Mouse (Mus musculus) ES-E14 (cell line): ENCODE data around the gene Pakap.

Source experiments
- CHD2 ChIP-seq: IDR thresholded peaks from 2 replicates; pipeline ENCODE4 v1.6.1; 2014; ENCODE audit warnings: mild to moderate bottlenecking, low read depth, low read length, inconsistent platforms
- HCFC1 ChIP-seq: IDR thresholded peaks from 2 replicates; pipeline ENCODE4 v1.6.1; 2012; ENCODE audit warnings: low read length, inconsistent platforms, borderline replicate concordance; ENCODE audit not compliant: insufficient read depth
- MAFK ChIP-seq: IDR thresholded peaks from 2 replicates; pipeline ENCODE4 v1.6.1; 2014; ENCODE audit warnings: mild to moderate bottlenecking, low read depth, low read length, inconsistent platforms; ENCODE audit not compliant: insufficient read depth
- ZC3H11A ChIP-seq: IDR thresholded peaks from 2 replicates; pipeline ENCODE4 v1.6.1; 2012; ENCODE audit warnings: low read depth, mild to moderate bottlenecking, inconsistent platforms, low read length, borderline replicate concordance
- ZNF384 ChIP-seq: IDR thresholded peaks from 2 replicates; pipeline ENCODE4 v1.6.1; 2012; ENCODE audit warnings: low read depth, low read length, inconsistent platforms

DNA sequence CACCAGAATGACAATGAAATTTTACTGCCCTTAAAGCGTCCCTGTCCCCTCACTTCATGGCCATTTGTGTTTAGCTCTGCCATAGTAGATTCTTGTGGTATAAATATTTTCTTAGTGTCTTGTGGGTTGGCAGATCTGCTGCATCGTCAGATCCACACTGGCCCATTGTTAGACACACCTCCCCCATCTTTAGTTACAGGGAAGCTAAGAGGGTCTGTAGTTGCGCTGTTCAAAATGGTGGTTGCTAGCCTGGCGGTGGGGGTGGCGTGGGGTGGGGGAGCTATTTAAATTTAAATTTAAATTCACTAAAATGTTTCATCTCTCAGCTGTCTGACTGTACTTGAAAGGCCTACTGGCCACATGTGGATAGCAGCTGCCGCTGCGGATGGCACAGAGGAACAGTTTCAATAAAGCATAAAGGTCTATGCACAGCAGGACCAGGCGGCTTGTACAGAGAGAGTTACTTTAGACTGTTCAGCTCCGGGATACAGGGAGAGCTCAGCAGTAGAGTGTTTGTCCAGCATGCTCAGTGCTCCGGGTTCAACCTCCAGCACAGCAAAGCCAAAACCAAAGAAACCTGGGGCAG, 324.1 kb downstream of the Pakap start:
- no peak for TF ChIP-seq ZC3H11A
- no peak for TF ChIP-seq HCFC1
- no peak for TF ChIP-seq ZNF384
- TF ChIP-seq CHD2, result no peak
- no peak for TF ChIP-seq MAFK
